Mouse (Mus musculus): ENCODE results near the gene Atxn7l3b.

DNA sequence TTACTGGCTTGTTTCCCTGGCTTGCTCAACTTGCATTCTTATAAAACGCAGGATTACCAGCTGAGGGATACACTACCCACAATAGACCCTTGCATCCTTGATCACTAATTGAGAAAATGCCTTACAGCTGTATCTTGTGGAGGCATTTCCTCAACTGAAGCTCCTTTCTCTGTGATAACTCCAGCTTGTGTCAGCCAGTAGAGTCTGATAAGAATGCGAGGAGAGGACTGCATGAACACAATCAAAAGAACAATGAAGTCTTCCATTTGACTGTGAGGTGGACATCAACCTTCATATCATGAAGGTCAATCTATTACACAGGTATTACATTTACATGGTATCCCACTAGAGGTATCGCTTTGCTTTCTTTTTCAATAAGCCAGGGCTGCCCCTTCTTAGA, 19.7 kb upstream of the Atxn7l3b start:
- TF ChIP-seq CTCF (IDR thresholded peaks at IDR 0.05; ENCODE audit: control insufficient read depth, insufficient read depth, insufficient replicate concordance, low read depth, low read length), result no peak
- no peak for TF ChIP-seq POLR2A (IDR thresholded peaks at IDR 0.05; ENCODE audit: control insufficient read depth, low read depth, low read length)

Measured in testis, adult 2 months (tissue).